Comparison of ENCODE assay signal across 10 mouse cellular contexts in the genomic region with DNA sequence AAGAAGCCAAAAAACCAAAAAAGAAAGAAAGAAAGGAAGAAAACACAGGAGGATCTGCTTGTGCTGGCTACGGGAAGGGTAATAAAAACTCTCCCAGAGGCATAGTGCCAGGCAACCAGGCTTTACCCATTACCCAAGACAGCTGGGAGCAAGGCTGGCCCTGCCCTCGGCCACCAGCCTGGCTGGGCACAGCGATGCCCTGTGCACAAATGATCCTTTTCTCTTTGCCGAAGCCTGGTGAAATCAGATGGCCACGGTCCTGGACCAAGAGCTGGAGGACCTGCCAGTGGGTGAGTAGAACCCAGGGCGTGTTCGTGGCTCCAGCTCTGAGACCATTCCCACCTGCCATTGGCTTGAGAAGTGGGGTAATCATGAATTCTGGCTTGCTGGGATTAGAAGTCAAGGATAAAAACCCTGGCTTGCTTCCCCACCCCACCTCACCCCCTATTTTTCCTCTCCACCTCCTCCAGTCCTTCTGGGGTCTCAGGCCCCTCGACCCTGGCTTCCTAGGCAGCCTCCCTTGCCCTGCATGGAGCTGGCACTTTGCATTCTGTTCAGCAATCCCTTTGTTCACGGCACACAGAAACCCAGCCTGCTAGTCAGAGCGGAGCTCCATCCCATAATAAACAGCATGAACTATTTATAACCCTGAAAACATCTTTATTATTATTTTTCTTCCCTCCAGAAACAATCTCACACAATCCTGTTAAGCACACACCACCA.
DNase-seq lines count a peak whose midpoint lies in the region; ATAC-seq lines count a peak whose summit lies in the region.
"Had no signal": no experiment of that assay in that cellular context is flagged by ENCODE, and none has a peak within 500 bp of the region (broad histone marks: within the 10 kb centered on the region; RNA-seq: fewer than 3 reads in every experiment).

No protein-coding gene starts in this region.

- H3K9ac ChIP-seq in midbrain, embryonic 15.5 days = peak overlapping the region; percentile 25; the same call in 1 of the 2 replicates
- H3K9ac ChIP-seq: heart, embryonic 15.5 days; lung, embryonic 15.5 days had no signal

- H3K4me3 ChIP-seq in midbrain, embryonic 15.5 days = no peak overlapping the region
- H3K4me3 ChIP-seq: heart, embryonic 15.5 days; lung, embryonic 15.5 days had no signal

- no peak for DNase-seq in frontal cortex, adult 2 months (ENCODE audit: extremely low spot score in 1 of 2, low spot score in 1 of 2)
- peak; percentile 63 to 66 for DNase-seq in cerebellum, postnatal 36 days
- DNase-seq in gastrocnemius, postnatal 14 days = peak; percentile 57
- no peak for DNase-seq in spleen, postnatal 10 days (ENCODE audit: low spot score in 2 of 2)
- no peak for DNase-seq in adrenal gland, adult 8-10 months

- no peaks in the 10 kb centered on the region for H3K27me3 ChIP-seq in midbrain, embryonic 15.5 days (replicated peaks)
- H3K27me3 ChIP-seq: heart, embryonic 15.5 days; lung, embryonic 15.5 days had no signal

- peak; percentile 6; the same call in 1 of the 2 replicates for ATAC-seq in frontal cortex, adult (ENCODE audit: low TSS enrichment)
- ATAC-seq in midbrain, embryonic 15.5 days (replicated peaks) = peak; percentile 72
- no peak for ATAC-seq in inflammation-experienced regulatory T-cells, adult 6 months

- peaks cover 43% of the 10 kb centered on the region for H3K4me1 ChIP-seq in midbrain, embryonic 15.5 days

- no peak overlapping the region for H3K4me2 ChIP-seq in midbrain, embryonic 15.5 days
- H3K4me2 ChIP-seq: heart, embryonic 15.5 days; lung, embryonic 15.5 days had no signal

- H3K36me3 ChIP-seq in midbrain, embryonic 15.5 days (replicated peaks) = no peaks in the 10 kb centered on the region
- H3K36me3 ChIP-seq: heart, embryonic 15.5 days; lung, embryonic 15.5 days had no signal

- WGBS in midbrain, embryonic 15.5 days = 31% methylated on average over 10 of the region's 10 CpGs

- H3K27ac ChIP-seq in midbrain, embryonic 15.5 days = peak overlapping the region; percentile 93
- H3K27ac ChIP-seq: heart, embryonic 15.5 days; lung, embryonic 15.5 days had no signal

- intact Hi-C loops in gastrocnemius, postnatal 14 days (cut with DNase I; ENCODE audit: low total_unique reads) = no loop called here

- H3K9me3 ChIP-seq in midbrain, embryonic 15.5 days = no peaks in the 10 kb centered on the region
- H3K9me3 ChIP-seq: heart, embryonic 15.5 days; lung, embryonic 15.5 days had no signal

Comparison
In these comparisons a context has a peak if more than half of its experiments do, and no peak if none do; other contexts are left out.
1. DNase-seq: peak in cerebellum, postnatal 36 days (2 of 2) and gastrocnemius, postnatal 14 days (single experiment); none in frontal cortex, adult 2 months (0 of 2), spleen, postnatal 10 days (0 of 2) and adrenal gland, adult 8-10 months (single experiment).